Mouse (Mus musculus) E14TG2a.4 (cell line): ENCODE measurements around the gene 1700037H04Rik.
A peak's percentile ranks its signal among the peaks of the same experiment; 100 is the strongest.

Experiments used
- H3K27me3 ChIP-seq: 2 replicates; pipeline ENCODE4 v1.6.1; 2014; ENCODE audit warnings: low read length, control low read depth; ENCODE audit not compliant: insufficient read depth
- H3K36me3 ChIP-seq: 2 replicates; pipeline ENCODE4 v1.6.1; 2014; ENCODE audit warnings: low read length, control low read depth; ENCODE audit not compliant: insufficient read depth
- H3K4me1 ChIP-seq: replicated peaks from 2 replicates; pipeline ENCODE4 v1.6.1; 2014; ENCODE audit warnings: low read depth, low read length, control low read depth
- H3K4me3 ChIP-seq: replicated peaks from 2 replicates; pipeline ENCODE4 v1.5.1; 2014; ENCODE audit warnings: mild to moderate bottlenecking, low read length
- H3K9me3 ChIP-seq: 2 replicates; pipeline ENCODE4 v1.6.1; 2014; ENCODE audit warnings: low read length, control low read depth
- CTCF ChIP-seq: conservative IDR thresholded peaks from 2 replicates; pipeline ENCODE4 v1.5.1; 2014; ENCODE audit warnings: low read length
- NANOG ChIP-seq: IDR thresholded peaks from 2 replicates; pipeline ENCODE4 v1.6.1; 2014; ENCODE audit warnings: borderline replicate concordance, low read length, mixed read lengths
- POU5F1 ChIP-seq: IDR thresholded peaks from 2 replicates; pipeline ENCODE4 v1.6.1; 2014; ENCODE audit warnings: low read length, borderline replicate concordance

Gene 1700037H04Rik

DNA sequence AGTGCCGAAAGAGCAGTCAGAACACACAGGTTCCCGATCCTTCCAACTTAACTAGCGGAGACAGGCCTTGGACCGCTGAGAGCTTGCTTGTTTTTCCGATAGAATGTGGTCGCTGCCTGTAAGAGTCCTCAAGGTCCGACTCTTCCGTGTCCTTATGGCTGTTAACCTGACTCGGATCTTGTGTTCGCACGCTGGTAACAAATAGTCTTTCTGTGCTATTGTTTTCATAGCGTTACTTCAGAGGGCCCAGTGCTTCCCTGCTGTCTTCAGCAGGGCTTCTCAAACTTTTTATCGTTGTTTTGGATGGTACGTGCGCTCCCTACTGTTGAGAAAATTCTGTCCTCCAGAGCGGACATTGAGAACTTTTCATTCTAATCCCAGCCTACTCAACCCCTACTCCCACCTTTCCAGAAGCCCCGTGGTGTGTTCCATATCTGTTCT lies 810 bp upstream of the 1700037H04Rik start:
- H3K36me3 ChIP-seq, result peaks cover 32% of the 10 kb centered on the region
- H3K9me3 ChIP-seq, result no peaks in the 10 kb centered on the region
- H3K4me3 ChIP-seq, result peak overlapping the region; percentile 93
- H3K4me1 ChIP-seq, result peaks cover 57% of the 10 kb centered on the region
- H3K27me3 ChIP-seq, result no peaks in the 10 kb centered on the region
- no peak for TF ChIP-seq NANOG
- TF ChIP-seq POU5F1, result no peak
- TF ChIP-seq CTCF, result no peak

DNA sequence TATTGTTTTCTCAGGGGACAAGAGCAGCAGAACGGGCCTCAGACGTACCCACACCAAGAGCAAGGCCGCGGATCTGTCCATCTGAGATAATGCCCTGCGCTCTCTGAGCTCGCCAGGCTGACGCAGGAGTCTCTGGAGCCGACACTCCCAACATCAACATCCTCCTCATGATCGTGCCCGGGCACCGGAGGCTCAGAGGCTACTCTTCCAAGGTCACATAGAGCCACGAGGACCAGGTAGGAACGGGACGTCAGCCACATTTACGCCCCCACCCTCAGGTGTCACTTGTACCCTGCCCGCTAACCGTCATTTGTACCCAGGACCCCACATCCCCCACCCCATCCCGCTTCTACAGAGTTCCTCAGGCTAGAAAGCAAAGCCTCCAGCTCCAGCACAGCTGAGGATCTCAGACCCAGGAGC lies 380 bp downstream of the 1700037H04Rik start:
- H3K9me3 ChIP-seq, result no peaks in the 10 kb centered on the region
- H3K27me3 ChIP-seq, result no peaks in the 10 kb centered on the region
- peaks cover 64% of the 10 kb centered on the region for H3K4me1 ChIP-seq
- TF ChIP-seq POU5F1, result no peak
- no peak for TF ChIP-seq CTCF
- TF ChIP-seq NANOG, result no peak
- peaks cover 44% of the 10 kb centered on the region for H3K36me3 ChIP-seq
- peak overlapping the region; percentile 93 for H3K4me3 ChIP-seq

DNA sequence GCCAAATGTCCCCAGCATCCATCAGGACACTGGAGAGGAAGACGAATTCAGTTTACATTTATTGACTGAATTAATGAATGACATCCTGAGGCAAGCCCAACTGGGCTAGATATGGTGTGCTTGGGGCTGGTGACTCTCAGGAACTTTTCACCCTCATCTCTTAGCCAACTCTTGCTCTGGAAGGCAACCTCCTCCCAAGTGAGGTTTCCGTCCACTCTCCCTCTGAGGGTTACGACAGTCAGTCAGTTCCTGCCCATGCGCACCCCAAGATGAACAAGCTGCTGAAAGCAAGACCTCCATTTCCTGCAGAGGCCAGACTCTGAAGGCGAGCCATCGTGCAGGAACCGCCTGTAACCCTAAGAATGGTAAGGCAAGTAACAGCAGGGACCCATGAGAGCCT lies 2.9 kb downstream of the 1700037H04Rik start:
- no peaks in the 10 kb centered on the region for H3K27me3 ChIP-seq
- H3K4me1 ChIP-seq, result peaks cover 87% of the 10 kb centered on the region
- no peaks in the 10 kb centered on the region for H3K9me3 ChIP-seq
- H3K36me3 ChIP-seq, result peaks cover 69% of the 10 kb centered on the region
- no peak overlapping the region for H3K4me3 ChIP-seq
- TF ChIP-seq CTCF (no peak), POU5F1 (no peak), NANOG (no peak)

DNA sequence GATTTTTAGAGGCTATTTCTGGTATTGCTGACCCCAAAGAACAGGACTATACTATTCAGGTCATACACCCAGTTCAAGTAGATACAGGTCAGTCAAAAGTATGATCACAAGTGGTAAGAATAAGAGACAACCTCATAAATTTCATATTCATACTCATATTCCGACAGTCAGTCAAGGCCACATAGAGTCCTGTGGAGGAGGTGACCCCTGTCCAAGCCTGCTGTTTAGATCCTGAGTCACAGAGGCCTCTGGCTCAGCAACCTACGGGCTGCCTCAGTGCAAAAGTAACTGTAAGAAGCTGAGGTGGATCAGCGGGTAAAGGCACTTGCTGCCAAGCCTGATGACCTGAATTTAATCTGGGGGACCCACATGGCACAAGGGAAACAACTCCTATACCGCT lies 5.8 kb downstream of the 1700037H04Rik start:
- TF ChIP-seq POU5F1 (no peak), NANOG (no peak), CTCF (no peak)

DNA sequence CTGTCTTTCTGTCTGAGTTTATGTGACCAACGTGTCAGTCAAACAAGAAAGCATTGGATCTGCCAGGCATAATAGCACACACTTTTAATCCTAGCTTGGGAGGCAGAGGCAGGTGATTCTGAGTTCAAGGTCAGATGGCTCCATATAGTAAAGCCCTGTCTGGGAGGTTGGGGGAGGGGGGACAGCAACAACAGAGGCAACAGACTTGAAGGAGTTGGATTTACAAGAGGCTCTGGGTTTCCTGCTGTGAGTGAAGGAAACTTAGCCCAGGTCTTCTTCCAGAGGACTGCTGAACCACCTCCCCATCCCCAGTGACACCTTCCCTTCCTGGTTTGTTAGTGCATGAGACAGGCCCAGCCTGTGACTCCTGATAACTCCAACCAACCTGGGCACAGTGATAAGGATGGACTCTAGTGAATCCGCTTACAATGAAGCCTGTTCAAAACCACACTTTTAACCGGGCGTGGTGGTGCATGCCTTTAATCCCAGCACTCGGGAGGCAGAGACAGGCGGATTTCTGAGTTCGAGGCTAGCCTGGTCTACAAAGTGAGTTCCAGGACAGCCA lies 7.6 kb downstream of the 1700037H04Rik start:
- Histone ChIP-seq H3K27me3 (no peaks in the 10 kb centered on the region), H3K9me3 (no peaks in the 10 kb centered on the region), H3K4me1 (peaks cover 85% of the 10 kb centered on the region), H3K36me3 (peaks cover 99% of the 10 kb centered on the region), H3K4me3 (no peak overlapping the region)
- TF ChIP-seq POU5F1, result no peak
- no peak for TF ChIP-seq CTCF
- TF ChIP-seq NANOG, result no peak

More for the DNA sequence above, 5.8 kb downstream of the 1700037H04Rik start:
- no peak overlapping the region for H3K4me3 ChIP-seq
- H3K9me3 ChIP-seq, result no peaks in the 10 kb centered on the region
- no peaks in the 10 kb centered on the region for H3K27me3 ChIP-seq
- H3K4me1 ChIP-seq, result peaks cover 93% of the 10 kb centered on the region
- peaks cover 98% of the 10 kb centered on the region for H3K36me3 ChIP-seq

DNA sequence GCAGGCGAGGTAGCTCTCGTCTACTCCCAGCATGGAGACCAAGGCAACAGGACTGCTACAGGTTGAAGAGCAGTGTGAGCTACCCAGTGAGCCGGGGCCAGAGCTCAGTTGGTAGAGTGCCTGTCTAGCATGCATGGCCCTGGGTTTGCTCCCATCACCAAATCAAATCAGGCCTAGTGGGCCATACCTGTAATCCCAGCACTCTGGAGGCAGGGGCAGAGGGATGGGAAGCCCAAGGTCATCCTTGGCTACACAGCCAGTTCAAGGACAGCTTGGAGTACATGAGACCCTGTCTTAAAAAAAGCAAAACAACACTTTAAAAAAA lies 10.7 kb downstream of the 1700037H04Rik start:
- no peaks in the 10 kb centered on the region for H3K9me3 ChIP-seq
- H3K27me3 ChIP-seq, result peaks cover 5% of the 10 kb centered on the region; the same call in 1 of the 2 replicates
- H3K4me1 ChIP-seq, result peaks cover 86% of the 10 kb centered on the region
- H3K36me3 ChIP-seq, result peaks cover 92% of the 10 kb centered on the region
- no peak overlapping the region for H3K4me3 ChIP-seq
- TF ChIP-seq NANOG (no peak), CTCF (no peak), POU5F1 (no peak)

DNA sequence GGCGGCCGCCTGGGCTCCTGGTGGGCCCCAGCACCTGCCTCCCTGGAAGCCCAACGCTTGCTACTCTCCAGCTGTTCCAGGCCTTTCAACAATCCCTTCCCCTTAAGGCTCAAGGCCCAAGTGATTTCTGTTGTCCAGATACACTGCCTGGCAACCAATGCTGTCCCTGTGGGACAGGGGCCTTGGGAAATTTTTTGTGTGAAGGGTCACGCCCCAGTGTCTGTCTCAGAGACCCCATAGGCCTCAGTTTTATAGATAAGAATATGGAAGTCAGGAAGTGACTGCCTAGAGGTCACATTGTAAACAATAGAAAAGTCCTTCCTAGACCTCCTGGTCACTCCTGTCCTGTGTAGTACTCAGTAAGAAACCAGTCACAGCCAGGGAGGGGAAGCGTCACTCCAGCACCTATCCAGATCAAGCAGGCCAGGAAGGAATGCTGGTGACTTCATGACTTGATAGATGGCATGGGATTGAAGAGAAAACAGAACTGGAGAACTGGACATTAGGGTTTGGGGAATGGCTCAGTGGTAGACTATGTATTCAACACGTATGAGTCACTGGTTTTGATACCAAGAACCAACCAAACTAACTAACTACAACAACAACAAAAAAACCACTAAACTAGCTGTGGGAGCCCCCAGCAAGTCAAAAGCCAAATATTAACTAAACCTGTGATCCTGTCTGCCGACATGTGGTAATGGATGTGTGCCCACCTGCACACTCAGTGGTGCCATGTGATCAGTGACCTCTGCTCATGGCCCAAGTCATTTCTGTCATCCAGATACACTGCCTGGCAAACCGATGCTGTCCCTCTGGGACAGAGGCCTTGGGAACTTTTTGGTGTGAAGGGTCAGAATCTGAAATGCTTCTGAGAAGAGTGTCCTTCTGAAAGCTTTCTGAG lies 11.3 kb downstream of the 1700037H04Rik start:
- Histone ChIP-seq H3K4me1 (peaks cover 84% of the 10 kb centered on the region), H3K36me3 (peaks cover 89% of the 10 kb centered on the region), H3K27me3 (peaks cover 9% of the 10 kb centered on the region), H3K9me3 (no peaks in the 10 kb centered on the region), H3K4me3 (no peak overlapping the region)
- TF ChIP-seq POU5F1, result no peak
- TF ChIP-seq NANOG, result no peak
- no peak for TF ChIP-seq CTCF

DNA sequence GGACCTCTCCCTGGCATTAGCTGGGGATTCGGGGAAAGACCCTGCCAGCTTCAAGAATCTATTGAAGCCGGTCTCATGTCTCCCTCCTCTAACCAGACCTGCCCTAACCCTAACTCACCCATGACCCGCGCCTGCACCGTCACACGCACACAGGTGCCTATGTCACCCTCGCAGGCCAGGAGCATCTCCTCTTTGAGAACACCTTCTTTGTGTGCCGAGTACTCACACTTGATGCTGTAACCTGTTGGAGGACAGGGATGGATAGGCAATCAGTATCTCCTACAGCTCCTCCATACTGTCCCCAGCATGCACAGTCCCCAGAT lies 12.9 kb downstream of the 1700037H04Rik start:
- H3K4me3 ChIP-seq, result no peak overlapping the region
- H3K4me1 ChIP-seq, result peaks cover 82% of the 10 kb centered on the region
- no peak for TF ChIP-seq CTCF
- no peak for TF ChIP-seq NANOG
- TF ChIP-seq POU5F1, result no peak
- no peaks in the 10 kb centered on the region for H3K9me3 ChIP-seq
- H3K27me3 ChIP-seq, result peaks cover 24% of the 10 kb centered on the region
- H3K36me3 ChIP-seq, result peaks cover 78% of the 10 kb centered on the region

DNA sequence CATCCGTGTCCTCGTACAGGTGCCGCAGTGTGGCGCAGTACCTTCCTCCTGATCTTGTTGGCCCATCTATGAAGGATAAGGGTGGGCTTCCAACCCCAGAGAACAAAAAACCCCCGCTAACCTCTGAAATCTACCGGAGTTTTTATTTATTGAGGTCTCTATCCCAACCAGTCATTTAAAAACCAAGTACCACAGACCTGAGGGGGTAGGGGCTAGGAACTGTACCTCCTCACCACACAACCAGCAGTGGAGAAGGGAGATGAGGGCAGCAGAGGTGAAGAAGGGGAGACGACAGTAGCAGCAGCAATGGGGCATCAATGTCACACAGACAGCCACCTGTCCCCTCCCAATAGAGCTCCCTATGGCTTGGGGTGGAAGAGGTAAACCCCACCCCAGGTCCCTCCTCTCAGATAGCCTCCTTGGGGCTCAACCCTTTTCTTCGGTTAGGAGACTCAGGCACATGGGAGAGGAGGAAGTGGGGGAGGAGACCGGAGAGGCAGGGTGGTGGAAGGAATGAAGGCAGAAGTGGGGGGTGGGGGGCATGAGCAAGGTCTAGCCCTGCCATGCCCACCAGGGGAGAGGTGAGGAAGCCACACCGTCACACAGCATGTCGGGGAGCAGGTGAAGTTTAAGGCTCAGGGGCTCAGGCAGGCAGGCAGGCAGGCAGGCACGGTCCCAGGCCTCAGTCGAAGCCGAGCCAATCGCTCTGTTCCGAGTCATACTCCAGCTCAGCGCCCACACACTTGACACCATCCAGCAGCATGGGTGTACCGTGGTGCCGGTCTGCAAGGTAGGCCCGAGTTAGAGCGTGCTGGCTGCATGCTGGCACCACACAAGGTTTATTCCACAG lies 13.5 kb downstream of the 1700037H04Rik start:
- Histone ChIP-seq H3K4me1 (peaks cover 82% of the 10 kb centered on the region), H3K9me3 (no peaks in the 10 kb centered on the region), H3K27me3 (peaks cover 29% of the 10 kb centered on the region), H3K36me3 (peaks cover 72% of the 10 kb centered on the region), H3K4me3 (no peak overlapping the region)
- TF ChIP-seq NANOG, result no peak
- TF ChIP-seq POU5F1, result no peak
